Mouse (Mus musculus) brown adipose tissue, adult 24 weeks (tissue): ENCODE data around the gene Fbxw18. TPM values are rescaled to one million over a fixed set of nuclear protein-coding genes. Genes with fewer than 3 reads are reported as not detected.
"Not testable (repeated sequence)": the region's sequence is repeated elsewhere in the genome, so short reads cannot be mapped to it uniquely, and the experiment has no call there.

Source experiments
- H3K27ac ChIP-seq: fragments of 200-500 bp; replicated peaks from 2 replicates; pipeline ENCODE4 v1.5.1; 2012; ENCODE audit warnings: low read depth, mild to moderate bottlenecking, low read length
- H3K4me1 ChIP-seq: fragments of 200-500 bp; 2 replicates; pipeline ENCODE4 v1.6.1; 2012; ENCODE audit warnings: low read length, mixed read lengths; ENCODE audit not compliant: control insufficient read depth, insufficient read depth, insufficient read length
- H3K4me3 ChIP-seq: fragments of 200-500 bp; 2 replicates; pipeline ENCODE4 v1.5.1; 2012; ENCODE audit warnings: low read depth, mild to moderate bottlenecking, low read length, moderate library complexity; ENCODE audit not compliant: insufficient read depth
- polyA plus RNA-seq: library from polyadenylated mRNA; stranded (reverse); fragments of >200 nt; gene quantifications from 2 replicates; pipeline ENCODE4 v1.2.4, GENCODE M21; 2012; ENCODE audit not compliant: missing spikeins, insufficient read depth, insufficient read length

The Fbxw18 gene
- not detected in 2 replicates for polyA plus RNA-seq

GRCm38 (mm10) chr9:109702600-109702999, at the start of gene Fbxw18:
TSS of gene Fbxw18 (minus strand) at chr9:109702700.
- H3K4me3 ChIP-seq, H3K4me1 ChIP-seq, H3K27ac ChIP-seq: not testable (repeated sequence)

- not testable (repeated sequence) for H3K27ac ChIP-seq, H3K4me1 ChIP-seq, H3K4me3 ChIP-seq
Observed at GRCm38 (mm10) chr9:109745989-109746388, 43.5 kb upstream of the Fbxw18 start, which contains the start of gene Fbxw26. TSS of gene Fbxw26 (minus strand) at chr9:109746089.

GRCm38 (mm10) chr9:109685299-109685698, 17.2 kb downstream of the Fbxw18 start:
- H3K4me1 ChIP-seq = no peaks in the 10 kb centered on the region
- no peak overlapping the region for H3K4me3 ChIP-seq
- H3K27ac ChIP-seq = no peak overlapping the region

- H3K4me1 ChIP-seq, H3K27ac ChIP-seq, H3K4me3 ChIP-seq: not testable (repeated sequence)
Observed at GRCm38 (mm10) chr9:109664552-109664951, 37.9 kb downstream of the Fbxw18 start, which contains the start of gene Fbxw25. TSS of gene Fbxw25 (minus strand) at chr9:109664652.

Other genes starting within 250 kb of the Fbxw18 start
- gene Fbxw19, start 206.8 kb downstream of the Fbxw18 start, polyA plus RNA-seq = not detected in 2 replicates
- not detected in 2 replicates for gene Fbxw15, start 134.4 kb downstream of the Fbxw18 start, polyA plus RNA-seq
- gene Fbxw24, start 76.6 kb downstream of the Fbxw18 start, polyA plus RNA-seq = not detected in 2 replicates
- gene Fbxw25, start 38.0 kb downstream of the Fbxw18 start, polyA plus RNA-seq = not detected in 2 replicates
- gene Fbxw26, start 43.4 kb upstream of the Fbxw18 start, polyA plus RNA-seq = not detected in 2 replicates
- not detected in 2 replicates for gene Fbxw27, start 88.0 kb upstream of the Fbxw18 start, polyA plus RNA-seq
- gene Spink8, start 109.6 kb upstream of the Fbxw18 start, polyA plus RNA-seq = not detected in 2 replicates
- gene Nme6, start 130.0 kb upstream of the Fbxw18 start, polyA plus RNA-seq = 11.3 and 12.8 TPM in 2 replicates
- gene Camp, start 146.9 kb upstream of the Fbxw18 start, polyA plus RNA-seq = not detected in 2 replicates
- gene Cdc25a, start 172.9 kb upstream of the Fbxw18 start, polyA plus RNA-seq = 1.7 and 4.0 TPM in 2 replicates
- gene Map4, start 228.8 kb upstream of the Fbxw18 start, polyA plus RNA-seq = 34.0 and 36.5 TPM in 2 replicates